Mouse (Mus musculus) small intestine, adult 2 months (tissue): ENCODE measurements around the gene Cables2.

Experiments used
- CTCF ChIP-seq: fragments of 200-500 bp; IDR thresholded peaks from 2 replicates; pipeline ENCODE4 v1.5.1; 2012; ENCODE audit warnings: low read depth, mild to moderate bottlenecking, control low read depth, inconsistent platforms, low read length, moderate library complexity, mixed read lengths; ENCODE audit not compliant: insufficient replicate concordance, insufficient read length; ENCODE audit errors: extremely low read depth
- POLR2A ChIP-seq: fragments of 200-500 bp; IDR thresholded peaks from 2 replicates; pipeline ENCODE4 v1.6.1; 2012; ENCODE audit warnings: low read depth, mild to moderate bottlenecking, control low read depth, inconsistent platforms, low read length, moderate library complexity

- TF ChIP-seq POLR2A (no peak), CTCF (no peak)
Observed at GRCm38 (mm10) chr2:180279321-180279720, 6.0 kb upstream of the Cables2 start.
